In genomic region chr1:131245926-131246325, GRCm38 (mm10) we compare ENCODE assay signal across 9 mouse cellular contexts. TPM values are rescaled to one million over a fixed set of nuclear protein-coding genes. Genes with fewer than 3 reads are reported as not detected.
DNase-seq lines count a peak whose midpoint lies in the region; ATAC-seq and TF ChIP-seq lines count a peak whose summit lies in the region.
"Had no signal": no experiment of that assay in that cellular context is flagged by ENCODE, and none has a peak within 500 bp of the region (broad histone marks: within the 10 kb centered on the region; RNA-seq: fewer than 3 reads in every experiment).

No protein-coding gene starts in this region.

- peak overlapping the region; percentile 88 for H3K4me3 ChIP-seq in gastrocnemius, adult 2 months
- H3K4me3 ChIP-seq in embryonic facial prominence, embryonic 11.5 days (ENCODE audit: low read depth, low read length) = peak overlapping the region; percentile 54; the same call in 1 of the 2 replicates
- H3K4me3 ChIP-seq in layer of hippocampus, adult 2 months = peak overlapping the region; percentile 88

- peak overlapping the region; percentile 97 for H3K4me2 ChIP-seq in embryonic facial prominence, embryonic 11.5 days (ENCODE audit: low read depth, low read length)

- H3K27me3 ChIP-seq in embryonic facial prominence, embryonic 11.5 days (ENCODE audit: control insufficient read depth, insufficient read depth, low read length) = peaks cover 31% of the 10 kb centered on the region
- H3K27me3 ChIP-seq: Patski had no signal

- 7% methylated on average over 9 of the region's 9 CpGs for WGBS in embryonic facial prominence, embryonic 11.5 days

- TF ChIP-seq CTCF in gastrocnemius, adult 2 months (IDR thresholded peaks at IDR 0.05) = peak; percentile 62
- peak; percentile 67 for TF ChIP-seq CTCF in layer of hippocampus, adult 2 months (conservative IDR thresholded peaks at IDR 0.05)

- H3K27ac ChIP-seq in gastrocnemius, adult 2 months = no peak overlapping the region; the same call in 1 of the 2 replicates
- H3K27ac ChIP-seq in embryonic facial prominence, embryonic 11.5 days (replicated peaks; ENCODE audit: low read depth, low read length) = no peak overlapping the region
- peak overlapping the region; percentile 81 for H3K27ac ChIP-seq in layer of hippocampus, adult 2 months

- DNase-seq in gastrocnemius, adult 2 months = peak; percentile 59
- no peak for DNase-seq in gastrocnemius, postnatal 25 days
- peak; percentile 53 for DNase-seq in adipocyte (ENCODE audit: low spot score)
- DNase-seq in embryonic facial prominence, embryonic 11.5 days (ENCODE audit: low spot score) = peak; percentile 65
- DNase-seq in heart, postnatal 4 days = peak; percentile 64
- peak; percentile 20 to 60 for DNase-seq in layer of hippocampus, adult 2 months (ENCODE audit: low spot score in 2 of 2)
- DNase-seq in lung, postnatal 14 days = peak; percentile 60
- peak; percentile 75 for DNase-seq in retina, embryonic 14.5 days (ENCODE audit: low spot score)

- peaks cover 4% of the 10 kb centered on the region; the same call in 1 of the 2 replicates for H3K4me1 ChIP-seq in embryonic facial prominence, embryonic 11.5 days (ENCODE audit: control insufficient read depth, insufficient read depth, low read length)

- 0 out of 2 replicates have a peak, but pooled peaks have one; percentile 41 for ATAC-seq in embryonic facial prominence, embryonic 11.5 days (replicated peaks; ENCODE audit: insufficient number of reproducible peaks, low FRiP score, low TSS enrichment, low read depth)

- intact Hi-C loops in gastrocnemius, adult 2 months (cut with DNase I) = loop anchor here (1.0 to 5.0 kb wide), 2 partner anchors 65 to 129 kb away; no protein-coding TSS in a partner anchor

- H3K9me3 ChIP-seq in embryonic facial prominence, embryonic 11.5 days (replicated peaks; ENCODE audit: control insufficient read depth, low read length) = no peaks in the 10 kb centered on the region

- H3K9ac ChIP-seq in embryonic facial prominence, embryonic 11.5 days (replicated peaks; ENCODE audit: low read length) = no peak overlapping the region

- H3K36me3 ChIP-seq in embryonic facial prominence, embryonic 11.5 days (replicated peaks; ENCODE audit: control insufficient read depth, insufficient read depth, low read depth, low read length) = no peaks in the 10 kb centered on the region

RNA-seq across cellular contexts. Expression of gene Rassf5, which starts 0.9 kb away (rescaled TPM):
- total RNA-seq in gastrocnemius, adult 2 months (2021) = 1 to 10 TPM in 1 of 2 experiments, under 1 TPM in 1; 0.71 to 1.1 TPM
- total RNA-seq in gastrocnemius, postnatal 25 days (2021) = under 1 TPM; 0.70 to 0.90 TPM
- 0.89 and 1.1 TPM in 2 replicates for polyA plus RNA-seq in embryonic facial prominence, embryonic 11.5 days (2014; fragmentation: Nextera tagmentation; extraction: Ambion mirVana)
- 1 to 10 TPM; 4.4 to 4.5 TPM for total RNA-seq in heart, postnatal 4 days (2021)
- total RNA-seq in layer of hippocampus, adult 2 months (2021) = 10 to 100 TPM; 17.2 to 18.4 TPM

RNA-seq across cellular contexts. Expression of gene Ikbke, which starts 33.5 kb away (rescaled TPM):
- 1 to 10 TPM in 1 of 2 experiments, under 1 TPM in 1; 0.46 to 1.1 TPM for total RNA-seq in gastrocnemius, adult 2 months (2021)
- total RNA-seq in gastrocnemius, postnatal 25 days (2021) = 1 to 10 TPM in 1 of 2 experiments, under 1 TPM in 1; 0.95 to 1.9 TPM
- polyA plus RNA-seq in embryonic facial prominence, embryonic 11.5 days (2014; fragmentation: Nextera tagmentation; extraction: Ambion mirVana) = 0.49 and 1.7 TPM in 2 replicates
- total RNA-seq in heart, postnatal 4 days (2021) = 1 to 10 TPM; 2.9 to 3.0 TPM
- 1 to 10 TPM; 2.1 to 3.2 TPM for total RNA-seq in layer of hippocampus, adult 2 months (2021)
